Mouse (Mus musculus) neutrophil, adult 59 days (primary cell): ENCODE results near the gene Zbtb37. TPM values are rescaled to one million over a fixed set of nuclear protein-coding genes. Genes with fewer than 3 reads are reported as not detected.

Experiments
- total RNA-seq, 2 experiments: library from RNA; stranded (reverse); gene quantifications; 1 replicate in 1 of 2; 2 replicates in 1 of 2; pipeline ENCODE4 v1.2.4; 2023

Gene Zbtb37
- 10 to 100 TPM; 16.5 to 17.8 TPM for total RNA-seq

GRCm38 (mm10) chr1:161034435-161035280, at the start of gene Zbtb37:
Zbtb37 (minus strand) TSS chr1:161034849.

GRCm38 (mm10) chr1:161070352-161071271, 36.0 kb upstream of the Zbtb37 start, which contains the start of the genes Dars2 and Cenpl:
Dars2 (minus strand) TSS chr1:161070658.
Cenpl (plus strand) TSS chr1:161070713.

DNA sequence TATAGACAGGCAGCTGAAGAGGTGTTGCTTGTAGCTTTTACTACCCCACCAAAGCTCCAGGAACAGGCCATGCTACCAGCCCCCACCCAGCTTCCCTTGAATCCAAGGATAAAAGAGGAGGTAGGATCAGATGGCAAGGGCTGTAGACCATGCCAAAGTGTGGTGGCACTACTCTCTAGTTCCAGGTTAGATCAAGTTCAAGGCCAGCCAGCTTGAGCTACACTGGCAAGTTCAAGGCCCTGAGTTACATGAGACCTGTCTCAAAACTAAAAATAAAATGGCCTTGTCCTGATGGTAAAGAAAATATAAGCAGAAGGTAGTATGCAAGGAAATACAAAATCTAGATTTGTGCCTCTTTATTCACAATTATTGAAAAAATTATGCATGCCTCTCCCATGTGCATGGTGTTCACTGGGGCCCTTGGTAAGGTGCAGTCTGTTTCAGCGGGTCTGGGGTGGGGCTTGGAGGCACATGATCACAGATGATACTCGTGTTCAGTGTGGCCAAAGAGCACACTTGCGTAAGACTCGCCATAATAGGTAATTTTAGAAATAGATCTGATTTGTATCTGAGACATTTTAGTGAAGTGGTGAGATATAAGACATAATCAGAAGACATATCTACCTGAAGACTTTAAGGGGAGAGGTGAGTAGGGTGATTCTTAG, 56.4 kb downstream of the Zbtb37 start, which contains the start of gene Serpinc1:
Serpinc1 (plus strand) TSS at position 515 of the 665 bp plus-strand sequence.

Other genes with a start within 250 kb of the Zbtb37 start
- 10 to 100 TPM; 45.0 to 53.4 TPM for gene Rabgap1l, start 241.6 kb downstream of the Zbtb37 start, total RNA-seq
- gene Rc3h1, start 128.4 kb downstream of the Zbtb37 start, total RNA-seq = 10 to 100 TPM; 40.6 to 41.3 TPM
- 1 to 10 TPM in 1 of 2 experiments, under 1 TPM in 1; 0.86 to 1.2 TPM for gene Serpinc1, start 56.3 kb downstream of the Zbtb37 start, total RNA-seq
- 10 to 100 TPM; 10.3 to 13.5 TPM for gene Dars2, start 35.8 kb upstream of the Zbtb37 start, total RNA-seq
- 10 to 100 TPM; 23.7 to 24.8 TPM for gene Cenpl, start 35.9 kb upstream of the Zbtb37 start, total RNA-seq
- 10 to 100 TPM; 13.7 to 14.2 TPM for gene Klhl20, start 96.7 kb upstream of the Zbtb37 start, total RNA-seq
- not detected for gene Ankrd45, start 107.8 kb upstream of the Zbtb37 start, total RNA-seq
- gene Tex50, start 124.5 kb upstream of the Zbtb37 start, total RNA-seq = not detected
- gene Prdx6, start 216.4 kb upstream of the Zbtb37 start, total RNA-seq = 100 to 1,000 TPM; 295 to 299 TPM